Mouse (Mus musculus): Measurements from ENCODE around the gene Pi4k2a. TPM values are rescaled to one million over a fixed set of nuclear protein-coding genes. Genes with fewer than 3 reads are reported as not detected.
A peak's percentile ranks its signal among the peaks of the same experiment; 100 is the strongest.

The Pi4k2a gene
- polyA plus RNA-seq, 1 experiment from 2014 or later, result 33.2 TPM

DNA sequence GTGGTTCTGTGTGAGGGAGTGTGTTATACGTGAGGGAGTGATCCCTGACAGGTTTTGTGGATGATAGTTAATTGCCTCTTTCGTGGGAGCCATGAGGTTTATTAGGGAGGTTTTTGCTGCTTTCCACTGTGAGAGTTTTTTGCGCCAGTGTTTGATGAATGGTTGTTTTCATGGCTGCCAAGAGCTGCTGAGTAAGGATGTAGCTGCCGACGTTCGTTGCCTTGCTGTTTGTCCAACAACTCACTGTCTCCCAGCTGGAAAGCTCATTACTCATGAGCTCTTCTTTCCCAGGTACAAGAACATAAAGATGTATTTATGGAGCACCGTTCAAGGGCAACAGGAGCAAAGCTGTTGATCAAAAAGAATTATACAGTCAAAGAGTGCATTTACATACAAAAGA lies 73.9 kb downstream of the Pi4k2a start:
- DNase-seq (ENCODE audit: low spot score) (peak; percentile 21), ATAC-seq (replicated peaks; ENCODE audit: low FRiP score, low read depth) (no peak)
- Histone ChIP-seq H3K4me2 (ENCODE audit: low read length) (peak overlapping the region; percentile 22; the same call in 1 of the 2 replicates), H3K27ac (no peak overlapping the region), H3K27me3 (ENCODE audit: insufficient read depth, low read length) (no peaks in the 10 kb centered on the region), H3K4me1 (replicated peaks; ENCODE audit: insufficient read depth, low read length) (peaks cover 5% of the 10 kb centered on the region; the same call in 1 of the 2 replicates), H3K9me3 (replicated peaks; ENCODE audit: low read length) (no peaks in the 10 kb centered on the region), H3K4me3 (replicated peaks; ENCODE audit: low read depth, low read length) (no peak overlapping the region), H3K36me3 (ENCODE audit: insufficient read depth, low read length) (no peaks in the 10 kb centered on the region), H3K9ac (ENCODE audit: low read depth, low read length) (no peak overlapping the region)
- no peak for TF ChIP-seq CTCF (IDR thresholded peaks at IDR 0.05; ENCODE audit: low read depth)
- whole genome bisulfite sequencing, result 14% methylated on average over 7 of the region's 7 CpGs

- Histone ChIP-seq H3K9ac (ENCODE audit: low read depth, low read length) (no peak overlapping the region), H3K27me3 (ENCODE audit: insufficient read depth, low read length) (no peaks in the 10 kb centered on the region), H3K4me1 (replicated peaks; ENCODE audit: insufficient read depth, low read length) (peaks cover 7% of the 10 kb centered on the region), H3K4me2 (ENCODE audit: low read length) (peak overlapping the region; percentile 50), H3K36me3 (ENCODE audit: insufficient read depth, low read length) (no peaks in the 10 kb centered on the region), H3K9me3 (replicated peaks; ENCODE audit: low read length) (no peaks in the 10 kb centered on the region), H3K27ac (no peak overlapping the region), H3K4me3 (replicated peaks; ENCODE audit: low read depth, low read length) (no peak overlapping the region)
- ATAC-seq (replicated peaks; ENCODE audit: low FRiP score, low read depth), result no peak
- WGBS, result 3% methylated on average over 12 of the region's 12 CpGs
- TF ChIP-seq CTCF (IDR thresholded peaks at IDR 0.05; ENCODE audit: low read depth), result peak; percentile 99
- DNase-seq (ENCODE audit: low spot score), result peak; percentile 91
These were observed 75.9 kb downstream of the Pi4k2a start for GRCm38 (mm10) chr19:42166130-42166529.

GRCm38 (mm10) chr19:42166766-42167165 lies 76.5 kb downstream of the Pi4k2a start:
- no peak for ATAC-seq (replicated peaks; ENCODE audit: low FRiP score, low read depth)
- H3K9me3 ChIP-seq (replicated peaks; ENCODE audit: low read length), result no peaks in the 10 kb centered on the region
- no peak for DNase-seq (ENCODE audit: low spot score)
- H3K27ac ChIP-seq, result no peak overlapping the region
- 38% methylated on average over 3 of the region's 3 CpGs for WGBS
- H3K27me3 ChIP-seq (ENCODE audit: insufficient read depth, low read length), result no peaks in the 10 kb centered on the region
- H3K9ac ChIP-seq (ENCODE audit: low read depth, low read length), result no peak overlapping the region
- H3K36me3 ChIP-seq (ENCODE audit: insufficient read depth, low read length), result no peaks in the 10 kb centered on the region
- no peak overlapping the region for H3K4me2 ChIP-seq (ENCODE audit: low read length)
- TF ChIP-seq CTCF (IDR thresholded peaks at IDR 0.05; ENCODE audit: low read depth), result no peak
- H3K4me1 ChIP-seq (replicated peaks; ENCODE audit: insufficient read depth, low read length), result peaks cover 13% of the 10 kb centered on the region
- H3K4me3 ChIP-seq (replicated peaks; ENCODE audit: low read depth, low read length), result no peak overlapping the region

- H3K27me3 ChIP-seq (ENCODE audit: insufficient read depth, low read length), result no peaks in the 10 kb centered on the region
- no peak for TF ChIP-seq CTCF (IDR thresholded peaks at IDR 0.05; ENCODE audit: low read depth)
- peaks cover 14% of the 10 kb centered on the region for H3K4me1 ChIP-seq (replicated peaks; ENCODE audit: insufficient read depth, low read length)
- H3K9ac ChIP-seq (ENCODE audit: low read depth, low read length), result no peak overlapping the region
- ATAC-seq (replicated peaks; ENCODE audit: low FRiP score, low read depth) (no peak), DNase-seq (ENCODE audit: low spot score) (no peak)
- H3K27ac ChIP-seq, result no peak overlapping the region
- WGBS, result 66% methylated on average over 9 of the region's 9 CpGs
- no peak overlapping the region for H3K4me2 ChIP-seq (ENCODE audit: low read length)
- H3K9me3 ChIP-seq (replicated peaks; ENCODE audit: low read length), result no peaks in the 10 kb centered on the region
- H3K36me3 ChIP-seq (ENCODE audit: insufficient read depth, low read length), result no peaks in the 10 kb centered on the region
- no peak overlapping the region for H3K4me3 ChIP-seq (replicated peaks; ENCODE audit: low read depth, low read length)
These were observed 77.2 kb downstream of the Pi4k2a start for GRCm38 (mm10) chr19:42167489-42167888.

- no peak for DNase-seq (ENCODE audit: low spot score)
- 48% methylated on average over 10 of the region's 10 CpGs for WGBS
- Histone ChIP-seq H3K4me3 (replicated peaks; ENCODE audit: low read depth, low read length) (no peak overlapping the region; the same call in 1 of the 2 replicates), H3K9ac (ENCODE audit: low read depth, low read length) (no peak overlapping the region), H3K27me3 (ENCODE audit: insufficient read depth, low read length) (no peaks in the 10 kb centered on the region), H3K27ac (no peak overlapping the region), H3K9me3 (replicated peaks; ENCODE audit: low read length) (no peaks in the 10 kb centered on the region), H3K4me2 (ENCODE audit: low read length) (peak overlapping the region; percentile 95; the same call in 1 of the 2 replicates), H3K4me1 (replicated peaks; ENCODE audit: insufficient read depth, low read length) (peaks cover 14% of the 10 kb centered on the region), H3K36me3 (ENCODE audit: insufficient read depth, low read length) (no peaks in the 10 kb centered on the region)
- ATAC-seq (replicated peaks; ENCODE audit: low FRiP score, low read depth), result no peak
- TF ChIP-seq CTCF (IDR thresholded peaks at IDR 0.05; ENCODE audit: low read depth), result no peak
These were observed 79.2 kb downstream of the Pi4k2a start for GRCm38 (mm10) chr19:42169322-42169975.

GRCm38 (mm10) chr19:42170025-42170969 lies 80.0 kb downstream of the Pi4k2a start:
- Histone ChIP-seq H3K4me2 (ENCODE audit: low read length) (peak overlapping the region; percentile 95), H3K4me3 (replicated peaks; ENCODE audit: low read depth, low read length) (peak overlapping the region; percentile 98), H3K9ac (ENCODE audit: low read depth, low read length) (peak overlapping the region; percentile 91), H3K36me3 (ENCODE audit: insufficient read depth, low read length) (no peaks in the 10 kb centered on the region), H3K4me1 (replicated peaks; ENCODE audit: insufficient read depth, low read length) (peaks cover 14% of the 10 kb centered on the region), H3K27ac (peak overlapping the region; percentile 72), H3K9me3 (replicated peaks; ENCODE audit: low read length) (no peaks in the 10 kb centered on the region), H3K27me3 (ENCODE audit: insufficient read depth, low read length) (no peaks in the 10 kb centered on the region)
- TF ChIP-seq CTCF (IDR thresholded peaks at IDR 0.05; ENCODE audit: low read depth), result peak; percentile 27; the same call in 1 of the 2 replicates
- DNase-seq (ENCODE audit: low spot score) (peak; percentile 94), ATAC-seq (replicated peaks; ENCODE audit: low FRiP score, low read depth) (peak; percentile 93)
- 1% methylated on average over 53 of the region's 56 CpGs for WGBS

Other genes with a start within 250 kb of the Pi4k2a start
- gene Frat2, start 242.3 kb upstream of the Pi4k2a start, polyA plus RNA-seq (2015; fragmentation: Nextera tagmentation; extraction: Ambion mirVana), result 5.8 and 7.2 TPM in 2 replicates
- gene Rrp12, start 194.3 kb upstream of the Pi4k2a start, polyA plus RNA-seq (2015; fragmentation: Nextera tagmentation; extraction: Ambion mirVana), result 7.9 and 9.3 TPM in 2 replicates
- 488 and 525 TPM in 2 replicates for gene Pgam1, start 178.5 kb upstream of the Pi4k2a start, polyA plus RNA-seq (2015; fragmentation: Nextera tagmentation; extraction: Ambion mirVana)
- gene Exosc1, start 157.0 kb upstream of the Pi4k2a start, polyA plus RNA-seq (2015; fragmentation: Nextera tagmentation; extraction: Ambion mirVana), result 69.3 and 70.2 TPM in 2 replicates
- gene Zdhhc16, start 157.0 kb upstream of the Pi4k2a start, polyA plus RNA-seq (2015; fragmentation: Nextera tagmentation; extraction: Ambion mirVana), result 70.0 and 73.4 TPM in 2 replicates
- 23.3 and 26.1 TPM in 2 replicates for gene Mms19, start 109.3 kb upstream of the Pi4k2a start, polyA plus RNA-seq (2015; fragmentation: Nextera tagmentation; extraction: Ambion mirVana)
- 31.8 and 36.6 TPM in 2 replicates for gene Ubtd1, start 108.7 kb upstream of the Pi4k2a start, polyA plus RNA-seq (2015; fragmentation: Nextera tagmentation; extraction: Ambion mirVana)
- gene Ankrd2, start 54.5 kb upstream of the Pi4k2a start, polyA plus RNA-seq (2015; fragmentation: Nextera tagmentation; extraction: Ambion mirVana), result 0.11 and 0.13 TPM in 2 replicates
- 97.6 and 110 TPM in 2 replicates for gene Hoga1, start 44.9 kb upstream of the Pi4k2a start, polyA plus RNA-seq (2015; fragmentation: Nextera tagmentation; extraction: Ambion mirVana)
- 0.34 and 0.38 TPM in 2 replicates for gene 4933411K16Rik, start 38.2 kb upstream of the Pi4k2a start, polyA plus RNA-seq (2015; fragmentation: Nextera tagmentation; extraction: Ambion mirVana)
- 22.2 and 24.6 TPM in 2 replicates for gene Morn4, start 4.1 kb upstream of the Pi4k2a start, polyA plus RNA-seq (2015; fragmentation: Nextera tagmentation; extraction: Ambion mirVana)
- gene Avpi1, start 38.6 kb downstream of the Pi4k2a start, polyA plus RNA-seq (2015; fragmentation: Nextera tagmentation; extraction: Ambion mirVana), result 37.1 and 37.9 TPM in 2 replicates
- 12.5 and 18.9 TPM in 2 replicates for gene Marveld1, start 56.9 kb downstream of the Pi4k2a start, polyA plus RNA-seq (2015; fragmentation: Nextera tagmentation; extraction: Ambion mirVana)
- 19.9 and 20.3 TPM in 2 replicates for gene Zfyve27, start 73.5 kb downstream of the Pi4k2a start, polyA plus RNA-seq (2015; fragmentation: Nextera tagmentation; extraction: Ambion mirVana)
- gene Sfrp5, start 111.8 kb downstream of the Pi4k2a start, polyA plus RNA-seq (2015; fragmentation: Nextera tagmentation; extraction: Ambion mirVana), result 0.21 and 0.36 TPM in 2 replicates
- not detected in 2 replicates for gene Golga7b, start 157.1 kb downstream of the Pi4k2a start, polyA plus RNA-seq (2015; fragmentation: Nextera tagmentation; extraction: Ambion mirVana)

Data from kidney, postnatal 0 days (tissue).